Mouse (Mus musculus): ENCODE measurements around the gene Pheta1. TPM values are rescaled to one million over a fixed set of nuclear protein-coding genes. Genes with fewer than 3 reads are reported as not detected.
A peak's percentile ranks its signal among the peaks of the same experiment; 100 is the strongest.

Gene Pheta1
- 43.4 and 51.3 TPM in 2 replicates for polyA plus RNA-seq (2015; fragmentation: Nextera tagmentation; extraction: Ambion mirVana)

DNA sequence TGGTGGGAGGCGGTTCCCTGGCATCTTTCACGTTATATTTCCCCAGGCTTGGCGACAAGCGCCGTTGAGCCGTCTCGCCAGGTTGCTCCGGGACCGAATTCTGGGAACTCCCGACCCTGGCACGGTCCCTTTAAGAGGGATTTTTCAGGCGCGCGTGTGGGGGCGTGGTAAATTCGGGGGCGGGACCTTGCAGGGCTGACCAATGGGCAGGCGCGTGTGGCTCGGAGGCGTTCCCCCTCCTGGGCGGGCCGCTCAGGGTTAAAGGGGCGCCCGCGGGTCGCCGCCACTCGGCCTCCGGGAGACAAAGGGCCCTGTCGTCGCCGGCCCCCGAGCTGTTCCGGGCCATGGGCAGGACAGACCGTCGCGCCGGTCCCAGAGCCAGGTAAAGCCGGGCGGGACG is at the start of gene Pheta1:
Pheta1 (plus strand) TSS at position 242 of the 400 bp plus-strand sequence.
- Histone ChIP-seq H3K4me2 (ENCODE audit: low read length) (peak within 1 kb of the TSS; percentile 84), H3K27ac (ENCODE audit: low read length) (peak within 1 kb of the TSS; percentile 64), H3K4me1 (ENCODE audit: control insufficient read depth, insufficient read depth, low read length) (peaks cover 20% of the 10 kb centered on the region), H3K9ac (ENCODE audit: low read depth, low read length) (peak within 1 kb of the TSS; percentile 88), H3K36me3 (ENCODE audit: control insufficient read depth, insufficient read depth, low read length) (peaks cover 12% of the 10 kb centered on the region), H3K4me3 (ENCODE audit: low read depth, low read length) (peak within 1 kb of the TSS; percentile 92), H3K9me3 (replicated peaks; ENCODE audit: control insufficient read depth, low read length, poor library complexity, severe bottlenecking) (no peaks in the 10 kb centered on the region), H3K27me3 (ENCODE audit: control insufficient read depth, insufficient read depth, low read depth, low read length) (peaks cover 10% of the 10 kb centered on the region)
- ATAC-seq: peak; percentile 90
- WGBS: under 1% methylated on average over 42 of the region's 42 CpGs

DNA sequence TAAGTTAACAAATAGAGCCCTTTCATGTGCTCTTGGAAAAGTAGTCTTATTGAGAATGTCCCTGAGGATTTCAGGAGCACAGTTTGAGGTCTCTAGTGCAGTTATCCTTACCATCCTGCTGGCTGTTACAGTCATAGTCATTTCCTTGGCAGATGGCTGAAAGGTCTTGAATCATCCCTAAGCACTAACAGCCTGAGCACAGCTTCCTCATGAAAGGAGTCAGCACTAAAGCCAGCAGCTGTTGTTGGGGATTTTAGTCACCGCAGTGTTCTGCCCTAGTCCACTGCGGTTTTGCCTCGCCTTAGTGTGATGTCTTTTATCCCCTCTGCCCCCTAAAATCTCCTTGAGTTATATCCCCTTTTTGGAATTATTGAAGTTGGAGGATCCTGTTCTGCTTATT is 41.6 kb upstream of the Pheta1 start:
- H3K9ac ChIP-seq (ENCODE audit: low read depth, low read length): no peak overlapping the region
- no peak for ATAC-seq
- no peak overlapping the region for H3K4me2 ChIP-seq (ENCODE audit: low read length)
- H3K27ac ChIP-seq (ENCODE audit: low read length): no peak overlapping the region
- no peaks in the 10 kb centered on the region for H3K9me3 ChIP-seq (replicated peaks; ENCODE audit: control insufficient read depth, low read length, poor library complexity, severe bottlenecking)
- no peaks in the 10 kb centered on the region for H3K4me1 ChIP-seq (ENCODE audit: control insufficient read depth, insufficient read depth, low read length)
- H3K4me3 ChIP-seq (ENCODE audit: low read depth, low read length): no peak overlapping the region
- peaks cover 25% of the 10 kb centered on the region for H3K36me3 ChIP-seq (ENCODE audit: control insufficient read depth, insufficient read depth, low read length)
- no peaks in the 10 kb centered on the region for H3K27me3 ChIP-seq (ENCODE audit: control insufficient read depth, insufficient read depth, low read depth, low read length)
- WGBS: 60% methylated on average over 3 of the region's 3 CpGs

DNA sequence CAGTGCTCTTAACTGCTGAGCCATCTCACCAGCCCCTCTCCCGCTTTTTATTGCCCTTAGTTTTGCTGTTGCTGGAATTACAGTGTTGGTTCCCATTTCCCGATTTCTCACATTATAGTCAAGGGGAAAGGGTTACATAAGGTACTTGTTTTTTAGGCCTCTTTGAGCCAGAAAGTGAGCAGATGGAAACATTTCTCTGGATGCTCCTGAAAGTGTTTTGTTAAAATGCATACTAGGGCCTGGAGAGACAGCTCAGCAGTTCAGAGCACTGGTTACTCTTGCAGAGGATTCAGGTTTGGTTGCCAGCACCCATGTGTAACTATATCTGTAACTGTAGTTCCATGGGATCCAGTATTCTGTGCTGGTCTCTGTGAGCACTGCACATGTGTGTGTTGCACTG is 40.6 kb upstream of the Pheta1 start:
- Histone ChIP-seq H3K4me3 (ENCODE audit: low read depth, low read length) (no peak overlapping the region), H3K4me2 (ENCODE audit: low read length) (no peak overlapping the region), H3K27me3 (ENCODE audit: control insufficient read depth, insufficient read depth, low read depth, low read length) (no peaks in the 10 kb centered on the region), H3K9me3 (replicated peaks; ENCODE audit: control insufficient read depth, low read length, poor library complexity, severe bottlenecking) (no peaks in the 10 kb centered on the region), H3K4me1 (ENCODE audit: control insufficient read depth, insufficient read depth, low read length) (no peaks in the 10 kb centered on the region), H3K27ac (ENCODE audit: low read length) (no peak overlapping the region), H3K9ac (ENCODE audit: low read depth, low read length) (no peak overlapping the region), H3K36me3 (ENCODE audit: control insufficient read depth, insufficient read depth, low read length) (peaks cover 21% of the 10 kb centered on the region)
- whole genome bisulfite sequencing: 96% methylated on average over 2 of the region's 2 CpGs
- ATAC-seq: no peak

DNA sequence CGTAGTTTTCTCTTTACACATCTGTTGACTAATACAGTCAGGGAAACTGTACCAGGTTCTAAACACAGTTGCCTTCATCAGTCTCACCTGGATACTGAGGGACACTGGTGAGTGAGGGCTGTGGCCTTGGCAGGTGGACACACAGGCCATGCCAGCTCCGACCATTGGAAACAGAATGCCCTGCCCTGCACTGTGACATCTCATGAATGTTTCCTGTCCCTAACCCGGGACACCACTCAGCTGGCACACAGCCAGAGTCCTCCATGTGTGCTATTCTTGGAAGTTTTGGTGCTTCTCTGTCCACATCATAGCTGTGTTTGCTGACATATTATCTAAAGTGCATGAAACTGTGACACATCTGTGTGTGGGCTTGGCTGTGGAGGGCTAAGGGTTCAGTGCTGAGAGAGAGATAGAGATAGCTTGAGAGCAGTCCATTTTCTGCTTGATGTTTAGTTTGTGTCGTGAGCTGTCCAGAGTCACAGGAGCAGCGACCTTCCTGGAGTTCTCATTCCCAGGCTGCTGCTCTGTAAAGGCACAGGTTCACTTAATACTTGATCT is 39.0 kb upstream of the Pheta1 start:
- 86% methylated on average over 5 of the region's 5 CpGs for WGBS
- H3K36me3 ChIP-seq (ENCODE audit: control insufficient read depth, insufficient read depth, low read length): peaks cover 14% of the 10 kb centered on the region
- no peaks in the 10 kb centered on the region for H3K27me3 ChIP-seq (ENCODE audit: control insufficient read depth, insufficient read depth, low read depth, low read length)
- H3K4me2 ChIP-seq (ENCODE audit: low read length): no peak overlapping the region
- no peak overlapping the region for H3K27ac ChIP-seq (ENCODE audit: low read length)
- no peaks in the 10 kb centered on the region for H3K4me1 ChIP-seq (ENCODE audit: control insufficient read depth, insufficient read depth, low read length)
- ATAC-seq: no peak
- no peak overlapping the region for H3K9ac ChIP-seq (ENCODE audit: low read depth, low read length)
- H3K9me3 ChIP-seq (replicated peaks; ENCODE audit: control insufficient read depth, low read length, poor library complexity, severe bottlenecking): no peaks in the 10 kb centered on the region
- H3K4me3 ChIP-seq (ENCODE audit: low read depth, low read length): no peak overlapping the region

DNA sequence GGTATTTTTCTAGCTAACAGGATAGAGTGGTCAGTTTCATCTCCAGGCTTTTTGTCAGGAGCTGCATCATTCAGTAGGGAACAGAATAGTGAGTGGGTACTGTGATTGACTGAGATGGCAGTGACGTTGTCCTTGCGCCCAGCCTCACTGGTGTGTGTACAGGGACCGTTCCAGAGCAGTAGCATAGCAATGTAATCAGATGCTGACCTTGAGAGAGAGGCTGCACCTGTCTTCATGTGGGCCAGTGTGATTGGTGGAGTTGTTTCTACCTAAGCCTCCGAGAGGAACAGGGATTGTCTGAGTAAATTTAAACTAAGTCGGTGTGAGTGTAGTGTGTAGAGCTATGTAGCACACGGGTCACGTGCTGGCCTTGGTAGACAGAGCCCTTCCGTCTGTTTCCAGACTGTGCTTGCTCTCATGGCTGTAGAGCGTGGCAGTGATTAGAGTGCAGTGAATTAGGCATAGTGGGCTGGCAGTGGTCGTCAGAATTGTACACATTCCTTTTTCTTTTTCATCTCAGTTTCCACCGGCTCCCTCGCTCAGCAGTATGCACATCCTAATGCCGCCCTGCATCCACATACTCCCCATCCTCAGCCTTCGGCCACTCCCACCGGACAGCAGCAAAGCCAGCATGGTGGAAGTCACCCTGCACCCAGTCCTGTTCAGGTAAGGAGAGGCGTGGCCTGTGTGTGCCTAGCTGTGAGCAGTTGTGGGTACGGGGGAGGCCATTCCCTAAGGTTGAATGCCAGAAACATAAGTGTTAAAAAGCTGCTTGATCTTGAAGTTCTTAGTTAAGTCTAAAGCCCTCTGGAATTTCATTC is 38.2 kb upstream of the Pheta1 start:
- 90% methylated on average over 17 of the region's 17 CpGs for WGBS
- Histone ChIP-seq H3K4me3 (ENCODE audit: low read depth, low read length) (no peak overlapping the region), H3K4me2 (ENCODE audit: low read length) (no peak overlapping the region), H3K27ac (ENCODE audit: low read length) (no peak overlapping the region), H3K36me3 (ENCODE audit: control insufficient read depth, insufficient read depth, low read length) (peaks cover 14% of the 10 kb centered on the region), H3K9ac (ENCODE audit: low read depth, low read length) (no peak overlapping the region), H3K9me3 (replicated peaks; ENCODE audit: control insufficient read depth, low read length, poor library complexity, severe bottlenecking) (no peaks in the 10 kb centered on the region), H3K4me1 (ENCODE audit: control insufficient read depth, insufficient read depth, low read length) (no peaks in the 10 kb centered on the region), H3K27me3 (ENCODE audit: control insufficient read depth, insufficient read depth, low read depth, low read length) (no peaks in the 10 kb centered on the region)
- ATAC-seq: no peak

DNA sequence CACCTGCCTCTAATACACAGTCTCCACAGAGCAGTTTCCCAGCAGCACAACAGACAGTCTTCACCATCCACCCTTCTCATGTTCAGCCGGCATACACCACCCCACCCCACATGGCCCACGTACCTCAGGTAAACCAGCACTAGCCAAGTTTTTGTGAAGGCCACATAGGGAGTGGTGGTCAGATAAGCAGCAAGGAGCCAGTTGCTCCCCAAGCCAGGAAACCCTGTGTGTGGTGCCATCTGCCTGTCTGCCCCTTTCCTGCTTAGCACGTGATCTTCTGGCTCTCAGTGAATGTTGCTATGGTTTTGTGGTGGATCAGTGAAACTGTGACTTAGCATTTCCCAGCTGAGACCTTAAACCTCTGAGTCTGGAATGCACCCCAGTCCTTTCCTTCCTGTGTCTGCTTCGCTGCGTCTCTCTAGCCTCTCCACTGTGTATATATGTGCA is 37.3 kb upstream of the Pheta1 start:
- no peak for ATAC-seq
- H3K27me3 ChIP-seq (ENCODE audit: control insufficient read depth, insufficient read depth, low read depth, low read length): no peaks in the 10 kb centered on the region
- H3K4me2 ChIP-seq (ENCODE audit: low read length): no peak overlapping the region
- WGBS: 97% methylated on average over 5 of the region's 5 CpGs
- no peak overlapping the region for H3K9ac ChIP-seq (ENCODE audit: low read depth, low read length)
- H3K9me3 ChIP-seq (replicated peaks; ENCODE audit: control insufficient read depth, low read length, poor library complexity, severe bottlenecking): no peaks in the 10 kb centered on the region
- H3K4me3 ChIP-seq (ENCODE audit: low read depth, low read length): no peak overlapping the region
- peaks cover 14% of the 10 kb centered on the region for H3K36me3 ChIP-seq (ENCODE audit: control insufficient read depth, insufficient read depth, low read length)
- H3K27ac ChIP-seq (ENCODE audit: low read length): no peak overlapping the region
- no peaks in the 10 kb centered on the region for H3K4me1 ChIP-seq (ENCODE audit: control insufficient read depth, insufficient read depth, low read length)

DNA sequence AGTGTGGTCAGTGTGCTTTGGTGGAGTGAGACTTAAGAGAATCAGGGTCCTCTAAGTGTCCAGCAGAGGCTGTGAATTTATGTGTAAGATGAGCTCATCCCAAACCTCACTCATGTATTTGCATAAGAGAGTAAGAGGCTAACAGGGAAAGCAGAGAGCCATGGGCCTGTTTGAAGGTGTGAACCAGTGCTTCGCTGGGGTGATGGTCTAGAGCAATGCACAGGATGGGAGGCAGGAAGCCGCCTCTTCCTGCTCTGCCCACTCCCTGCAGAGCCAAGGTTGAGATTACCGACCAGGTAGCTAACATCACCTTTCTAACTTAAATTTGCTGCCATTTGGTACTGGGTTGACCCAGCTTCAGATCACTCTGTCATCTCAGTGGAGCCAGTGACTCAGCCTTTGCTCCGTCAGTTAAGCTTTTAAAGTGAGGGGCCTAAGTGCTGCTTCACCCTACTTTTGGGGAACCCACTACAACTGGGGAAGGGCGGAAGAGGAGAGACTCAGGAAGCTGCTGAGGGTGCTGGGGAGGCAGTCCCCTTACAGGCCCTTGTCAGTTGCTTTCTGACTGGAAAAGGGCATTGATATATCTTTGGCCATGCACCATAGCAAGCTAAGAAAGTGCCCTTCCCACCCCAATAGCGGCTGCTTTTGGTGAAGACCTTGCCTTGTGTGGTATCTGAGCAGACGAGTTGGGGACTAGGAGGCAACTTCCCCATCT is 36.1 kb upstream of the Pheta1 start:
- no peaks in the 10 kb centered on the region for H3K9me3 ChIP-seq (replicated peaks; ENCODE audit: control insufficient read depth, low read length, poor library complexity, severe bottlenecking)
- ATAC-seq: no peak
- WGBS: 90% methylated on average over 7 of the region's 7 CpGs
- no peak overlapping the region for H3K4me3 ChIP-seq (ENCODE audit: low read depth, low read length)
- no peak overlapping the region for H3K27ac ChIP-seq (ENCODE audit: low read length)
- H3K36me3 ChIP-seq (ENCODE audit: control insufficient read depth, insufficient read depth, low read length): peaks cover 17% of the 10 kb centered on the region
- H3K4me1 ChIP-seq (ENCODE audit: control insufficient read depth, insufficient read depth, low read length): no peaks in the 10 kb centered on the region
- H3K4me2 ChIP-seq (ENCODE audit: low read length): no peak overlapping the region
- H3K9ac ChIP-seq (ENCODE audit: low read depth, low read length): no peak overlapping the region
- no peaks in the 10 kb centered on the region for H3K27me3 ChIP-seq (ENCODE audit: control insufficient read depth, insufficient read depth, low read depth, low read length)

DNA sequence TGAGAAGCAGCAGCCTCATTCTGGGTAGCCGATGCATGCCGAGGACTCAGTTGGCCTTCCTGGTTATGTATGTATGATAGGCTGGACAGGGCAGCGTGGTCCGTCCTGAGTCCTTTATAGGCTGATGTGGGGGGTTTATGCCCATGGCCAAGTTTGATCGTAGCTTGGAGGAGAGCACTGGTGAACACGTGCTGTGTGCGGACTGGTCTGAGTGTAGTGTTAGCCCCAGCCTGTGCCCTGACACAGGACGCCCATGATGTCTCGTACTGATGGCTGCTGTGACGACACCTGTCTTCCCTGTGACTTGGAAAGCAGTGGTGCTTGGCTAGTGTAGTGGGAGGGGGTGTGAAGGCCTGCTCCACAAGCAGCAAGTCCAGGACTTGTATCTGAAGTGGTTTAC is 35.0 kb upstream of the Pheta1 start:
- no peak overlapping the region for H3K27ac ChIP-seq (ENCODE audit: low read length)
- H3K9me3 ChIP-seq (replicated peaks; ENCODE audit: control insufficient read depth, low read length, poor library complexity, severe bottlenecking): no peaks in the 10 kb centered on the region
- 96% methylated on average over 10 of the region's 10 CpGs for WGBS
- H3K4me1 ChIP-seq (ENCODE audit: control insufficient read depth, insufficient read depth, low read length): no peaks in the 10 kb centered on the region
- no peak overlapping the region for H3K9ac ChIP-seq (ENCODE audit: low read depth, low read length)
- H3K4me3 ChIP-seq (ENCODE audit: low read depth, low read length): no peak overlapping the region
- ATAC-seq: no peak
- no peaks in the 10 kb centered on the region for H3K27me3 ChIP-seq (ENCODE audit: control insufficient read depth, insufficient read depth, low read depth, low read length)
- peaks cover 25% of the 10 kb centered on the region for H3K36me3 ChIP-seq (ENCODE audit: control insufficient read depth, insufficient read depth, low read length)
- H3K4me2 ChIP-seq (ENCODE audit: low read length): no peak overlapping the region

DNA sequence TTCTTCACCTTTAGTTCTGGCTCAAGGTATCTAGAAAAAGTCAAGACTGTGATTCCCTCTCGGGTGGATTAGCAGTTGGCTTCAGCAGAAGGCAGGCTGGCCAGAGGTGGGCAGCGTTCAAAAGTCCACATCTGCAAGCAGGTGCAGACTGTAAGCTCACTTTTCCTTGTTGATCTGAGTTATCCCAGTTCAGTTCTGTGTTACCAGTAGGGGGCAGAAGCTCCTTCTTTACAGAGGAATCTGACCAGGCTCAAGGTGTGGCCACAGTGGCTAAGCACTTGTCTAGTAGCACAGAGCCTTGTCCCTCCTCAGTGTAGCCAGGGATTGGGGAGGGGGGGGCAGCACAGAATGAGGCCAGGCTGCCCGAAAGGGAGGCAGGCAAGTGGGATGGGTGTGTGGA is 33.7 kb upstream of the Pheta1 start:
- Histone ChIP-seq H3K27me3 (ENCODE audit: control insufficient read depth, insufficient read depth, low read depth, low read length) (no peaks in the 10 kb centered on the region), H3K9ac (ENCODE audit: low read depth, low read length) (no peak overlapping the region), H3K4me3 (ENCODE audit: low read depth, low read length) (no peak overlapping the region), H3K4me1 (ENCODE audit: control insufficient read depth, insufficient read depth, low read length) (no peaks in the 10 kb centered on the region), H3K4me2 (ENCODE audit: low read length) (no peak overlapping the region), H3K36me3 (ENCODE audit: control insufficient read depth, insufficient read depth, low read length) (peaks cover 30% of the 10 kb centered on the region), H3K9me3 (replicated peaks; ENCODE audit: control insufficient read depth, low read length, poor library complexity, severe bottlenecking) (no peaks in the 10 kb centered on the region), H3K27ac (ENCODE audit: low read length) (no peak overlapping the region)
- no peak for ATAC-seq
- 72% methylated on average over 3 of the region's 3 CpGs for WGBS
